Mouse (Mus musculus) hindbrain, embryonic 12.5 days (tissue): ENCODE measurements around the gene Pask. TPM values are rescaled to one million over a fixed set of nuclear protein-coding genes. Genes with fewer than 3 reads are reported as not detected.

ENCODE experiments used
- ATAC-seq: fragments of 200-750 bp; cut with Nextera tagmentation; 2 replicates; pipeline ENCODE4 v1.8.0; 2017; ENCODE audit warnings: moderate TSS enrichment; ENCODE audit not compliant: low FRiP score
- H3K27ac ChIP-seq: fragments of 300-500 bp; sonication (generic); 2 replicates; pipeline ENCODE4 v1.5.1; 2016; ENCODE audit warnings: mild to moderate bottlenecking
- H3K27me3 ChIP-seq: fragments of 300-500 bp; sonication (generic); 2 replicates; pipeline ENCODE4 v1.6.1; 2016; ENCODE audit warnings: mild to moderate bottlenecking
- H3K36me3 ChIP-seq: fragments of 300-500 bp; sonication (generic); 2 replicates; pipeline ENCODE4 v1.6.1; 2016; ENCODE audit warnings: mild to moderate bottlenecking
- H3K4me1 ChIP-seq: fragments of 300-500 bp; sonication (generic); 2 replicates; pipeline ENCODE4 v1.6.1; 2016
- H3K4me2 ChIP-seq: fragments of 300-500 bp; sonication (generic); replicated peaks from 2 replicates; pipeline ENCODE4 v1.6.1; 2016; ENCODE audit warnings: mild to moderate bottlenecking
- H3K4me3 ChIP-seq: fragments of 300-500 bp; sonication (generic); 2 replicates; pipeline ENCODE4 v1.5.1; 2016; ENCODE audit warnings: mild to moderate bottlenecking
- H3K9ac ChIP-seq: fragments of 300-500 bp; sonication (generic); 2 replicates; pipeline ENCODE4 v1.6.1; 2016; ENCODE audit warnings: mild to moderate bottlenecking, moderate library complexity
- H3K9me3 ChIP-seq: fragments of 300-500 bp; sonication (generic); replicated peaks from 2 replicates; pipeline ENCODE4 v1.6.1; 2016; ENCODE audit warnings: mild to moderate bottlenecking
- WGBS: fragments of 180-500 bp; shearing (Covaris S2); methylation state at CpG from one replicate; pipeline ENCODE4 v1.1.7; 2016; 5-methylcytosine and 5-hydroxymethylcytosine counted together
- microRNA-seq: library from miRNA; unstranded; fragments of <30 nt; microRNA quantifications from one replicate; pipeline ENCODE4, GENCODE M21; 2017
- polyA plus RNA-seq: library from polyadenylated mRNA; unstranded; fragments of >200 nt; fragmentation: Nextera tagmentation; extraction: Ambion mirVana; gene quantifications from 2 replicates; pipeline ENCODE4 v1.2.1, GENCODE M21; 2016

Gene Pask
- polyA plus RNA-seq, 1 experiment from 2014 or later: 15.2 TPM

DNA sequence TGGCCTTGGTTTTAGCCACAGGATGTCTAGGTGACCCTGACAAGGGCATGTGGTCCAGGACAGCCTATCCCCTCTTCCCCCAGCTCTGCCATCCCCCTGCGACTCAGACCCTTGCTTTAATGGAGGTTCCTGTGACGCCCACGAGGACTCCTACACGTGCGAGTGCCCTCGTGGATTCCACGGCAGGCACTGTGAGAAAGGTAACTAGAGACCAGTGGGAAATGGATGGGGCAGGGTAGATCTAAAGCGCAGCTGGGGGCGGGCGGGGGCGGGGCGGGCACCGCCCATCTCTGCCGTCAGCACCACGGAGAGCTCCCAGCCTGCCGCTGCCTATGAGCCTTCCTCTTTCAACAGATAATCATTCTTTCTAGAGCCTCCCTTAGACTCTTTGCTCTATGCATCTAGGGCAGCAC is 70.9 kb downstream of the Pask start:
- H3K4me2 ChIP-seq: peak overlapping the region; percentile 38
- no peaks in the 10 kb centered on the region for H3K36me3 ChIP-seq
- H3K27ac ChIP-seq: no peak overlapping the region
- ATAC-seq: peak; percentile 40
- no peak overlapping the region for H3K9ac ChIP-seq
- 5% methylated on average over 16 of the region's 16 CpGs for WGBS
- H3K27me3 ChIP-seq: no peaks in the 10 kb centered on the region; the same call in none of the 2 replicates
- H3K4me3 ChIP-seq: 0 out of 2 replicates have a peak overlapping the region, but pooled peaks have one; percentile 9
- peaks cover 3% of the 10 kb centered on the region; the same call in 1 of the 2 replicates for H3K4me1 ChIP-seq
- H3K9me3 ChIP-seq: no peaks in the 10 kb centered on the region

DNA sequence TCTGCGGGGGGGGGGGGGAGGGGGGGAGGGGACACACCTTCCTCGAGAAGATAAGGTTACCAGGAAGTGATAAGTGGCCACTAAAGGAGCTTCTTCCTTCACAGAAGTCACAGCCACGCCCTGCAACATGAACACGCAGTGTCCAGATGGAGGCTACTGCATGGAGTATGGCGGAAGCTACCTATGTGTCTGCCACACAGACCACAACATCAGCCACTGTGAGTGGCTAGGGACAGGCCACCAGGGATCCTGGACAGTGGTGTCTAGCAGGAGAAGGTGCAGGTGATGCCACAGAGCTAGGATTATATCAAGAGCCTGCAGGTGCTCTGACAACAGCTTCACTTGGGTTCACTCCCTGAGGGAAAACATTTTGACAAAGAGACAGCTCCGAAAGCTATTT is 71.5 kb downstream of the Pask start:
- Histone ChIP-seq H3K4me2 (no peak overlapping the region), H3K27ac (no peak overlapping the region), H3K4me1 (peaks cover 3% of the 10 kb centered on the region; the same call in 1 of the 2 replicates), H3K9me3 (no peaks in the 10 kb centered on the region), H3K27me3 (no peaks in the 10 kb centered on the region; the same call in none of the 2 replicates), H3K4me3 (no peak overlapping the region), H3K36me3 (no peaks in the 10 kb centered on the region), H3K9ac (no peak overlapping the region)
- WGBS: 83% methylated on average over 6 of the region's 6 CpGs
- no peak for ATAC-seq

DNA sequence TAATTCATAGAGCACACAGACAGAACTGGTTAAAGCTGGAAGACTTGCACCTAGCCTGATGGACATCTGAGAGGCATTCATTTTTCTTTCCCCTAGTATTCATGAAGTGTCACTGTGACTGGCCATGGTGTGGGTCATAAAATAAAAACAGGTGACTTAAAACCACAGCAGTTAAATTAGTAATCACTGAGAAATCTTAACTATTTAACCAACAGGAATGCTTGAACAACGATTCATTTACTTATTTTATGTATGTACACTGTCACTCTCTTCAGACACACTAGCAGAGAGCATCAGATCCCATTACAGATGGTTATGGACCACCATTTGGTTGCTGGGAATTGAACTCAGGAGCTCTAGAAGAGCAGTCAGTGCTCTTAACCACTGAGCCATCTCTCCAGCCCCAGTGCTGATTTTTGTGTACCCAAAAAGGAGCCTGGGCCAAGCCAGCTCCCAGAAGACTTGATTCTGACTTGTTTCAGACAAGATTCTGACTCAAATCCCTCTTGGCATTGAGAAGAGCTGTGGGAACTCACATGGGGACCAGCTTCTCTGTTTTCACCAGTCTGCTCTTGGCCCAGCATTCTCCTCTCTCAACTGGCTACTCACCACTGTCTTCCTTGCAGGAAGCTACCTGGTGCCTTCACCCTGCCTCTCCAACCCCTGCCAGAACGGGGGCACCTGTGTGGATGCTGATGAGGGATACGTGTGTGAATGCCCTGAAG is 72.6 kb downstream of the Pask start:
- WGBS: 71% methylated on average over 3 of the region's 3 CpGs
- Histone ChIP-seq H3K9ac (no peak overlapping the region), H3K4me2 (no peak overlapping the region), H3K9me3 (no peaks in the 10 kb centered on the region), H3K36me3 (no peaks in the 10 kb centered on the region), H3K4me3 (no peak overlapping the region), H3K27me3 (no peaks in the 10 kb centered on the region; the same call in none of the 2 replicates), H3K4me1 (peaks cover 3% of the 10 kb centered on the region; the same call in 1 of the 2 replicates), H3K27ac (no peak overlapping the region)
- no peak for ATAC-seq

DNA sequence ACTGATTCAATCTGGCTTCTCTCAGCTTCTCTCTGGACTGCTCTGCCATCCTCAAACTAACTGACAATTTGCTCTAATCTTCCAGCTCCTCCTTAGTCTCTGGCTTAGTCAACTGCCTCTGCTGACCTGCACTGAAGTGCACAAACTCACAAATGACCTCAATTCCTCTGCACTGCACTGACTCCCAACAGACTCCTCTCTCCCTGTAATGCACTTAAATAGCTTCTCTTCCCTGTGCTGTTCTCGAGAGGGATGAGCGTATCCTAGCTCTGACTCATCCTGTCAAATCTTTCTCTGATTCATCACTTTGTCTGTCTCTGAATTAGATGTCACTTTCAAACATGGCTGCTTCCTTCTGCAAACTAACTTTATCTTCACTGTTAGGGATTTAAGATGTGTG is 75.0 kb downstream of the Pask start:
- ATAC-seq: no peak

DNA sequence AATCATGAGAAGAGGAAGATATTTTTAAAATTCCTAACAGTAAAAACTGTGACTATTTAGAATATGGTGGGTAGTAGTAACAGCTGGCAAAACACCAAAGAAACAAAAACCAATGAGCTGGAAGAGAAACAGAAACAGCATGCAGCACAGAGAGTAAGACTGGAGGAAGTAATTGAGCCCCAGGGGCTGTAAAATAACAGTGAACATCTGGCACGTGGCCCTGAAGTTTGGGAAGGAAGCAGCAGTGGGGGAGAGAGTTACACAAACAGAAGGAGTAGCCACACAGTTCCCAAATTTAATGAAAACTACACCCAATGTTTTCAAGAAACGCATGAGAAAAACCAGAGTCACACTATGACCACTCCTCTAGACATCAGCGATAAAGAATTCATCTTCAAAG is 76.1 kb downstream of the Pask start:
- Histone ChIP-seq H3K4me1 (no peaks in the 10 kb centered on the region), H3K4me3 (no peak overlapping the region), H3K9ac (no peak overlapping the region), H3K27me3 (no peaks in the 10 kb centered on the region; the same call in 1 of the 2 replicates), H3K9me3 (no peaks in the 10 kb centered on the region), H3K27ac (no peak overlapping the region), H3K4me2 (no peak overlapping the region), H3K36me3 (no peaks in the 10 kb centered on the region)
- ATAC-seq: no peak
- 50% methylated on average over 3 of the region's 3 CpGs for WGBS

More for the DNA sequence above, 75.0 kb downstream of the Pask start:
- H3K27ac ChIP-seq: no peak overlapping the region
- no peak overlapping the region for H3K9ac ChIP-seq
- no peak overlapping the region for H3K4me2 ChIP-seq
- WGBS: 81% methylated on average over 2 of the region's 2 CpGs
- no peaks in the 10 kb centered on the region; the same call in 1 of the 2 replicates for H3K27me3 ChIP-seq
- H3K4me3 ChIP-seq: no peak overlapping the region
- H3K36me3 ChIP-seq: no peaks in the 10 kb centered on the region
- peaks cover 3% of the 10 kb centered on the region; the same call in 1 of the 2 replicates for H3K4me1 ChIP-seq
- no peaks in the 10 kb centered on the region for H3K9me3 ChIP-seq

Small RNA genes within 50 kb of the gene (microRNA-seq; reads per million reads assigned to microRNA genes)
- not detected for gene Mir6345
- gene Mir6901: 0.81 reads per million
- 1.4 reads per million for gene Mir6902

Other genes starting within 250 kb of the Pask start
- 145 and 146 TPM in 2 replicates for gene Kif1a, start 241.5 kb downstream of the Pask start, polyA plus RNA-seq
- gene Agxt, start 208.2 kb downstream of the Pask start, polyA plus RNA-seq: not detected in 2 replicates
- gene 2310007B03Rik, start 182.5 kb downstream of the Pask start, polyA plus RNA-seq: 0.35 and 0.41 TPM in 2 replicates
- gene Crocc2, start 174.8 kb downstream of the Pask start, polyA plus RNA-seq: 0.44 and 0.45 TPM in 2 replicates
- 15.2 and 16.2 TPM in 2 replicates for gene Sned1, start 107.6 kb downstream of the Pask start, polyA plus RNA-seq
- gene Mterf4, start 37.6 kb downstream of the Pask start, polyA plus RNA-seq: 34.9 and 37.2 TPM in 2 replicates
- 70.6 and 72.6 TPM in 2 replicates for gene Ppp1r7, start 628 bp downstream of the Pask start, polyA plus RNA-seq
- 0.09 and 0.40 TPM in 2 replicates for gene Ano7, start 30.4 kb upstream of the Pask start, polyA plus RNA-seq
- gene Hdlbp, start 135.3 kb upstream of the Pask start, polyA plus RNA-seq: 111 and 123 TPM in 2 replicates
- gene Farp2, start 168.6 kb upstream of the Pask start, polyA plus RNA-seq: 6.1 and 6.6 TPM in 2 replicates